Mouse (Mus musculus) layer of hippocampus, postnatal 14 days (tissue): Measurements from ENCODE around the gene Hist1h1a. TPM values are rescaled to one million over a fixed set of nuclear protein-coding genes. Genes with fewer than 3 reads are reported as not detected.

ENCODE experiments used
- microRNA-seq, 2 experiments: library from miRNA; unstranded; fragments of <30 nt; microRNA quantifications; one replicate each; pipeline ENCODE4 v1.2.0; 2021
- total RNA-seq, 2 experiments: library from RNA; stranded (reverse); gene quantifications; 2 replicates each; pipeline ENCODE4 v1.2.3; 2021

Gene Hist1h1a
- total RNA-seq, 2 experiments from 2014 or later, result 22.8 to 32.9 TPM

Small RNAs within 50 kb of the gene (microRNA-seq; reads per million reads assigned to microRNA genes)
- 0 reads per million in 2 experiments for gene Gm44314
- gene Gm44484, result 0 reads per million in 2 experiments

Other genes with a start within 250 kb of the Hist1h1a start
- gene Hist1h4h, start 232.6 kb upstream of the Hist1h1a start, total RNA-seq, result 100 to 1,000 TPM; 253 to 315 TPM
- 10 to 100 TPM; 23.4 to 33.5 TPM for gene Hist1h2af, start 229.8 kb upstream of the Hist1h1a start, total RNA-seq
- 10 to 100 TPM in 1 of 2 experiments, 1 to 10 TPM in 1; 3.7 to 12.5 TPM for gene Hist1h3g, start 228.2 kb upstream of the Hist1h1a start, total RNA-seq
- gene Hist1h2bh, start 220.3 kb upstream of the Hist1h1a start, total RNA-seq, result 1 to 10 TPM; 1.2 to 1.9 TPM
- 10 to 100 TPM; 19.7 to 24.2 TPM for gene Hist1h3f, start 219.6 kb upstream of the Hist1h1a start, total RNA-seq
- gene Hist1h4f, start 212.0 kb upstream of the Hist1h1a start, total RNA-seq, result 100 to 1,000 TPM; 122 to 142 TPM
- gene Hist1h1d, start 210.4 kb upstream of the Hist1h1a start, total RNA-seq, result 1 to 10 TPM; 4.6 to 4.8 TPM
- gene Hist1h3e, start 201.3 kb upstream of the Hist1h1a start, total RNA-seq, result 10 to 100 TPM; 60.0 to 69.0 TPM
- 10 to 100 TPM; 10.3 TPM for gene Hist1h2ae, start 192.4 kb upstream of the Hist1h1a start, total RNA-seq
- 10 to 100 TPM; 93.3 to 96.2 TPM for gene Hist1h2bg, start 192.3 kb upstream of the Hist1h1a start, total RNA-seq
- 10 to 100 TPM; 32.6 to 42.1 TPM for gene Hist1h2bf, start 189.5 kb upstream of the Hist1h1a start, total RNA-seq
- gene Hist1h2ad, start 189.3 kb upstream of the Hist1h1a start, total RNA-seq, result 1 to 10 TPM; 1.1 to 9.9 TPM
- 10 to 100 TPM; 11.1 to 12.1 TPM for gene Hist1h3d, start 187.9 kb upstream of the Hist1h1a start, total RNA-seq
- gene Hist1h4d, start 182.1 kb upstream of the Hist1h1a start, total RNA-seq, result 100 to 1,000 TPM; 128 to 149 TPM
- gene Hist1h2be, start 142.5 kb upstream of the Hist1h1a start, total RNA-seq, result 1 to 10 TPM; 6.8 to 8.7 TPM
- 10 to 100 TPM; 63.5 to 74.1 TPM for gene Hist1h1e, start 141.1 kb upstream of the Hist1h1a start, total RNA-seq
- 1 to 10 TPM; 2.9 TPM for gene Hist1h2ac, start 79.7 kb upstream of the Hist1h1a start, total RNA-seq
- gene Hist1h2bc, start 79.5 kb upstream of the Hist1h1a start, total RNA-seq, result 10 to 100 TPM; 37.1 to 42.7 TPM
- not detected for gene Hist1h1t, start 67.9 kb upstream of the Hist1h1a start, total RNA-seq
- 100 to 1,000 TPM in 1 of 2 experiments, 10 to 100 TPM in 1; 94.6 to 106 TPM for gene Hist1h4c, start 65.2 kb upstream of the Hist1h1a start, total RNA-seq
- gene Hfe, start 52.8 kb upstream of the Hist1h1a start, total RNA-seq, result 1 to 10 TPM; 3.4 to 5.4 TPM
- gene Hist1h1c, start 24.9 kb upstream of the Hist1h1a start, total RNA-seq, result 10 to 100 TPM; 64.6 to 74.5 TPM
- 10 to 100 TPM; 11.9 to 12.2 TPM for gene Hist1h3c, start 18.1 kb upstream of the Hist1h1a start, total RNA-seq
- 10 to 100 TPM; 19.6 to 29.4 TPM for gene Hist1h2bb, start 16.9 kb upstream of the Hist1h1a start, total RNA-seq
- gene Hist1h2ab, start 12.5 kb upstream of the Hist1h1a start, total RNA-seq, result 10 to 100 TPM; 27.5 to 46.6 TPM
- gene Hist1h3b, start 11.4 kb upstream of the Hist1h1a start, total RNA-seq, result 10 to 100 TPM; 26.7 to 45.4 TPM
- gene Hist1h4b, start 6.7 kb upstream of the Hist1h1a start, total RNA-seq, result 10 to 100 TPM; 57.3 to 79.4 TPM
- gene Hist1h4a, start 2.4 kb upstream of the Hist1h1a start, total RNA-seq, result 10 to 100 TPM; 51.4 to 65.1 TPM
- 10 to 100 TPM; 29.8 to 47.4 TPM for gene Hist1h3a, start 1.3 kb upstream of the Hist1h1a start, total RNA-seq
- not detected for gene Trim38, start 6.2 kb downstream of the Hist1h1a start, total RNA-seq
- under 1 TPM; 0.10 to 0.18 TPM for gene Slc17a2, start 43.3 kb downstream of the Hist1h1a start, total RNA-seq
- not detected for gene Slc17a3, start 75.8 kb downstream of the Hist1h1a start, total RNA-seq
- not detected for gene Slc17a1, start 104.1 kb downstream of the Hist1h1a start, total RNA-seq
- not detected for gene Slc17a4, start 151.3 kb downstream of the Hist1h1a start, total RNA-seq
- not detected for gene Hist1h2ba, start 170.5 kb downstream of the Hist1h1a start, total RNA-seq
- gene Hist1h2aa, start 170.8 kb downstream of the Hist1h1a start, total RNA-seq, result not detected
- gene Scgn, start 227.5 kb downstream of the Hist1h1a start, total RNA-seq, result 1 to 10 TPM; 1.5 to 1.9 TPM